Mouse (Mus musculus) neural tube, embryonic 11.5 days (tissue): ENCODE measurements around the gene Tbx22. TPM values are rescaled to one million over a fixed set of nuclear protein-coding genes. Genes with fewer than 3 reads are reported as not detected.

Source experiments
- ATAC-seq: fragments of 200-750 bp; cut with Nextera tagmentation; 2 replicates; pipeline ENCODE4 v1.8.0; 2017; ENCODE audit warnings: moderate number of reproducible peaks, mild to moderate bottlenecking, moderate TSS enrichment, moderate library complexity; ENCODE audit not compliant: insufficient read depth, low FRiP score, low TSS enrichment
- DNase-seq: peaks from one replicate; pipeline ENCODE4 v3.0.0-alpha.2; 2015; ENCODE audit warnings: low spot score
- H3K27ac ChIP-seq: fragments of 300-500 bp; sonication (generic); 2 replicates; pipeline ENCODE4 v1.5.1; 2014; ENCODE audit warnings: low read depth, mild to moderate bottlenecking, low read length
- H3K27me3 ChIP-seq: fragments of 300-500 bp; sonication (generic); 2 replicates; pipeline ENCODE4 v1.6.1; 2014; ENCODE audit warnings: mild to moderate bottlenecking, low read length, mixed read lengths; ENCODE audit not compliant: control insufficient read depth, insufficient read depth
- H3K36me3 ChIP-seq: fragments of 300-500 bp; sonication (generic); 2 replicates; pipeline ENCODE4 v1.6.1; 2014; ENCODE audit warnings: mild to moderate bottlenecking, low read length, moderate library complexity, mixed read lengths; ENCODE audit not compliant: control insufficient read depth, insufficient read depth
- H3K4me1 ChIP-seq: fragments of 300-500 bp; sonication (generic); 2 replicates; pipeline ENCODE4 v1.6.1; 2014; ENCODE audit warnings: low read length, mixed read lengths; ENCODE audit not compliant: control insufficient read depth, insufficient read depth
- H3K4me2 ChIP-seq: fragments of 300-500 bp; sonication (generic); 2 replicates; pipeline ENCODE4 v1.6.1; 2014; ENCODE audit warnings: low read depth, mild to moderate bottlenecking, moderate library complexity
- H3K4me3 ChIP-seq: fragments of 300-500 bp; sonication (generic); 2 replicates; pipeline ENCODE4 v1.5.1; 2014; ENCODE audit warnings: low read depth, low read length
- H3K9ac ChIP-seq: fragments of 300-500 bp; sonication (generic); 2 replicates; pipeline ENCODE4 v1.6.1; 2014; ENCODE audit warnings: mild to moderate bottlenecking, low read length
- H3K9me3 ChIP-seq: fragments of 300-500 bp; sonication (generic); 2 replicates; pipeline ENCODE4 v1.6.1; 2016; ENCODE audit warnings: low read length; ENCODE audit not compliant: control insufficient read depth
- WGBS: fragments of 180-500 bp; shearing (Covaris S2); extraction: QIAGEN DNeasy Blood & Tissue Kit; methylation state at CpG from one replicate; pipeline ENCODE4 v1.1.7; 2014; 5-methylcytosine and 5-hydroxymethylcytosine counted together
- polyA plus RNA-seq: library from polyadenylated mRNA; unstranded; fragments of >200 nt; fragmentation: Nextera tagmentation; extraction: Ambion mirVana; gene quantifications from 2 replicates; pipeline ENCODE4 v1.2.1, GENCODE M21; 2014

The Tbx22 gene
- polyA plus RNA-seq, result 0.45 TPM in 1 of 2 replicates, not detected in the other

DNA sequence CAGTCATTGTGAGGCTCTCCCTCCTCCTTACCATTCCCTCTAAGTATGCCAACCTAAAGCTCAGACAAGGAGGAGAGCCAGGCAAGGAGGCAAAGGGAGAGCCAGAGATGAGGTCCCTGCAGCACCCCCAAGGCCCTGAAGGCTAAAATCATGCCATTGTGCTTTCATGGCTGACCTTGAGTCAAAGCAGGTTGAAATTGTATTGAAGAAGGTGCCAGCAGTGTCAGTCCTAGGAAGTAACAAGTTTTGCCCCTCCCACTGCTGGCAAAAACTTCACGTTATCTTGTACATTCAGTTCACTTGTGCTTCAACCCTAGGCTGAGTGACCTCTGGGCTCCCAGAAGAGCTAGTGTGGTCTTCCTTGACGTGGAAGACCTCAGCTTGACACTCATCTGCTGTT, at the start of gene Tbx22:
TSS of gene Tbx22 (plus strand) at position 301 of the 400 bp plus-strand sequence.
- no peaks in the 10 kb centered on the region for H3K36me3 ChIP-seq
- ATAC-seq, result no peak
- H3K9me3 ChIP-seq, result no peaks in the 10 kb centered on the region
- 76% methylated on average over 2 of the region's 2 CpGs for WGBS
- H3K9ac ChIP-seq, result no peak within 1 kb of the TSS
- no peak within 1 kb of the TSS for H3K4me3 ChIP-seq
- H3K27me3 ChIP-seq, result no peaks in the 10 kb centered on the region
- no peak within 1 kb of the TSS for H3K4me2 ChIP-seq
- no peaks in the 10 kb centered on the region for H3K4me1 ChIP-seq
- DNase-seq, result no peak
- no peak within 1 kb of the TSS for H3K27ac ChIP-seq

GRCm38 (mm10) chrX:107668677-107669076, 913 bp downstream of the Tbx22 start:
- DNase-seq (no peak), ATAC-seq (no peak)
- Histone ChIP-seq H3K4me2 (no peak overlapping the region), H3K27me3 (no peaks in the 10 kb centered on the region), H3K27ac (no peak overlapping the region), H3K4me3 (no peak overlapping the region), H3K4me1 (no peaks in the 10 kb centered on the region), H3K9me3 (no peaks in the 10 kb centered on the region), H3K36me3 (no peaks in the 10 kb centered on the region), H3K9ac (no peak overlapping the region)
- WGBS, result 23% methylated on average over 1 of the region's 1 CpGs

- H3K27me3 ChIP-seq, result 0 out of 2 replicates have a peak, but pooled peaks cover 13% of the 10 kb centered on the region
- peak; percentile 23 for DNase-seq
Observed at GRCm38 (mm10) chrX:107679203-107679602, 11.4 kb downstream of the Tbx22 start.

GRCm38 (mm10) chrX:107708584-107708983, 40.8 kb downstream of the Tbx22 start:
- no peak overlapping the region for H3K4me2 ChIP-seq
- no peaks in the 10 kb centered on the region for H3K36me3 ChIP-seq
- H3K4me1 ChIP-seq, result no peaks in the 10 kb centered on the region
- DNase-seq, result no peak
- H3K9me3 ChIP-seq, result no peaks in the 10 kb centered on the region
- no peak for ATAC-seq
- no peak overlapping the region for H3K4me3 ChIP-seq
- H3K27me3 ChIP-seq, result no peaks in the 10 kb centered on the region
- no peak overlapping the region for H3K9ac ChIP-seq
- WGBS, result 93% methylated on average over 1 of the region's 1 CpGs
- no peak overlapping the region for H3K27ac ChIP-seq

More at GRCm38 (mm10) chrX:107679203-107679602, 11.4 kb downstream of the Tbx22 start:
- Histone ChIP-seq H3K4me2 (peak overlapping the region; percentile 29), H3K4me1 (no peaks in the 10 kb centered on the region), H3K36me3 (no peaks in the 10 kb centered on the region), H3K4me3 (no peak overlapping the region; the same call in 1 of the 2 replicates), H3K27ac (no peak overlapping the region), H3K9me3 (no peaks in the 10 kb centered on the region), H3K9ac (no peak overlapping the region)
- 23% methylated on average over 10 of the region's 10 CpGs for WGBS
- ATAC-seq, result no peak

DNA sequence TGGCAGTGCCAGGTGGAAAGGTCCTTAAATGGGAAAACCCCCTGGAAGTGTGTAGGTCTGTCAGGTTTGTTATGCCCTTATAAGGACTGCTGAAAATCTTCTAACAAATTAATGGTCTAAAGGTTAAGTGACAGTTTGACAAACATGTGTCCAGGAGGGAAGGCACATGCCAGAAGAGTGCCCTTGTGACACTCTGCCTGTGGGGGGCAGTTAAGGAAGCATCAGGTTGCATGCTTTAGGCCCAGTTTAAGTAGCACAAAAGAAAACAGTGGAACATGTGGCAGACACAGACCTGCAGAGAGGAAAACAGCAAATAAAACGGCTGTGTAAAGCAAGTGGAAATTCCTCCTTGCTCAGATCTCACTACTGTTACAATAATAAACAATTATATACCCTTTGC, 55.8 kb downstream of the Tbx22 start:
- H3K4me2 ChIP-seq, result no peak overlapping the region
- no peaks in the 10 kb centered on the region for H3K4me1 ChIP-seq
- H3K4me3 ChIP-seq, result no peak overlapping the region
- 40% methylated on average over 1 of the region's 1 CpGs for WGBS
- H3K9me3 ChIP-seq, result no peaks in the 10 kb centered on the region
- DNase-seq (no peak), ATAC-seq (no peak)
- no peaks in the 10 kb centered on the region for H3K27me3 ChIP-seq
- no peaks in the 10 kb centered on the region for H3K36me3 ChIP-seq
- H3K9ac ChIP-seq, result no peak overlapping the region
- no peak overlapping the region for H3K27ac ChIP-seq

Other genes with a start within 250 kb of the Tbx22 start
- gene Tent5d, start 124.6 kb downstream of the Tbx22 start, polyA plus RNA-seq, result 0.38 TPM in 1 of 2 replicates, not detected in the other
- gene 2610002M06Rik, start 148.4 kb downstream of the Tbx22 start, polyA plus RNA-seq, result 9.8 and 12.2 TPM in 2 replicates